Mouse (Mus musculus): ENCODE measurements around the gene Mfsd4a.
A peak's percentile ranks its signal among the peaks of the same experiment; 100 is the strongest.

Mfsd4a gene

DNA sequence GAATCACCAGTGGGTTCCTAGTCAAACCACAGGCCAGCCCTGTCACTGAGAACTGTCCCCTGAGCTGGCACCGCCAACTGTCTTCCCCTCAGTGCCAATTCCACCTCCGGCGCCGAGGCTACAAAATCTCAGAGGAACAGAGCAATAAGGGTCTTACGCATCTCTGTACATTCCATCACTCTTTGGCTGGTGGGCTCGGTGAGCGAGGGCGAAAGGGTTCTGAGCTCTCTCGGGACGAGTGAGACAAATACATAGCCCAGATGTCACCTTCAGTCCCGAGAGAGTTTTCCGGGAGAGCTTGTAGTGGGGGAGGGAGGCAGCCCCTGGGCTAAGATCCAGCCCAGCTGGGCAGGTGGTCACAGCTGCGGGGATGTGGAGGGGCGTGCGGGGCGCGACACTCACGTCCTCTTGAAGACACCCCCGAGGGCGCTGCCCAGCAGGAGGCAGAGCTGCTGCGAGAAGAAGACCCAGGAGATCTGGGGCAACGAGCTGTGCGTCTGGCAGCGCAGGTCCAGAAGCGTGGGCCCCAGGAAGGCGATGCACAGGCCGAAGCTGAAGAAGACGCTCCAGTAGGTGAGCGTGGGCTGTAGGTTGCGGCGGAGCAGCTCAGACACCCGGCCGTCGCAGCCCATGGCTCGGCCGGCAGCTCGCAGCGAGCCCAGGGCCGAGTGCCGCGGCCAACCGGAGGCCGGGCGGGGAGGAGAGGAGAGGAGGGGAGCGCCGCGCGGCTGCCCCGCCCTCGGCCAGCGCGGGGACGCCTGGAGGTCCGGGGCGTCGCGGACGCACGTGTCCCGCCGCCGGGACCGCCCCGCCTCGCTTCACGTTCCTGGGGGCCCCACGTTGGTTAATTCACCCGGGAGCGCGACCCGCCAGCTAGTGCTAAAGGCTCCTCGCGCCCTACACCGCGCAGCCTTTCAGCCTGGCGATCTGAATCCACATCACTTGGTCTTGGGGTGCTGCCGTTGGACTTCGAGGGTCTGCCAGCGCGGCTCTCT lies at the start of gene Mfsd4a:
TSS of gene Mfsd4a (minus strand) at position 802 of the 995 bp plus-strand sequence.
- DNase-seq (ENCODE audit: low read depth, low spot score): no peak

- DNase-seq (ENCODE audit: low read depth, low spot score): peak; percentile 56
Measured at GRCm38 (mm10) chr1:132116606-132117005, 48.7 kb upstream of the Mfsd4a start.

GRCm38 (mm10) chr1:132113098-132113497 lies 45.2 kb upstream of the Mfsd4a start:
- DNase-seq (ENCODE audit: low read depth, low spot score): no peak

- no peak for DNase-seq (ENCODE audit: low read depth, low spot score)
Measured at GRCm38 (mm10) chr1:132112426-132112825, 44.6 kb upstream of the Mfsd4a start.

DNA sequence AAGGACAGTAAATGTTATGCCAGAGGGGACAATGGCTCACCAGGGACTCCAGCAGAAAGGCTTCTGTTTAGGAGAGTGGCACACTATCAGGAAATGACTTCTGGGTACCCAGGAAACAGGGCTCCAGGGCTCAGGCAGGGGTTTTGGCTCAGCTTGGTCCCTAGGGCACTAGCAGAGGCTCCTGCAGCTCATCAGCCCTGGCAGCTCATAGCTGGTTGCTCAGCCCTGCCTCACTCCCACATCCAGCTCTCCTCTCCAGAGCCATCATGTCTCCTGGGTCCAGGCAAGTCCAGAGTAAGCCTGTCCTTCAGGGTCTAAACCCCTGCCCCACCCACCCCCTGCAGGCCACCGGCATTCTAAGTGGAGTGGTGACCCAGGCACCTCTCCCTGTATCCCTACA lies 43.5 kb upstream of the Mfsd4a start:
- no peak for DNase-seq (ENCODE audit: low read depth, low spot score)

DNA sequence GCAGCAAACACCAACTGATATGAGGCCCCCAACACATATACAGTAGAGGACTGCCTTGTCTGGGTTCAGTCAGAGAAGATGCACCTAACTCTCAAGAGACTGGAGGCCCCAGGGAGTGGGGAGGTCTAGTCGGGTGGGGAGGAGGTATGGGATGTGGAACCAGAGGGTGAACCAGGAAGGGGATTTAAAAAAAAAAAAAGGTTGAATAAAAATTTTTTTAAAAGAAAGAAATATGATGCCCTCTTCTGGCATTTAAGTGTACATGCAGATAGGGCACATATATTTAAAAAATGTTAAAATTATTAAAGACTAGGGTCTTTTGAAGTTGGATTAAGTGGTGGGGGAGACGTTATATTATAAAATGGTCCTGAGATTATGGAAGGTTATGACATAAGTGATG lies 41.5 kb upstream of the Mfsd4a start:
- no peak for DNase-seq (ENCODE audit: low read depth, low spot score)

- DNase-seq (ENCODE audit: low read depth, low spot score): no peak
Measured at GRCm38 (mm10) chr1:132104353-132104752, 36.5 kb upstream of the Mfsd4a start.

- DNase-seq (ENCODE audit: low read depth, low spot score): no peak
Measured at GRCm38 (mm10) chr1:132101953-132102697, 34.3 kb upstream of the Mfsd4a start.

- DNase-seq (ENCODE audit: low read depth, low spot score): no peak
Measured at GRCm38 (mm10) chr1:132099775-132100174, 31.9 kb upstream of the Mfsd4a start.

DNA sequence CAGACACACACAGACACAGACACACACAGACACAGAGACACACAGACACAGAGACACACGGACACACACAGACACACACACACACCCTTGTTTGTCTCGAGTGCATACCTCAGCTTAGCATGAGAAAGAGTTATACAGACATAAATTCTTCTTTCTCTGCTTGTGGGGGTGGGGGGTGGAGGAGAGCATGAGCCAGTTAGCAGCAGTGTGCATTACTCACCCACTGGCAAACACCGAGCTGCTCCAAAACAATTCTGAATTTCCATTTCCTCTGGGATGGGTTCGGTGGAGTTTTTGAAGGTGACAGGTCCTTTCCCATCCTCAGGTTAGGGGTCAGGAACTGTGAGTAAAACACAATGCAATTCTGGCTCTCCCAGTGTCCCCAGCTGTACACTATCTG lies 31.2 kb upstream of the Mfsd4a start:
- no peak for DNase-seq (ENCODE audit: low read depth, low spot score)

- no peak for DNase-seq (ENCODE audit: low read depth, low spot score)
Measured at GRCm38 (mm10) chr1:132098076-132098475, 30.2 kb upstream of the Mfsd4a start.

- no peak for DNase-seq (ENCODE audit: low read depth, low spot score)
Measured at GRCm38 (mm10) chr1:132095356-132096004, 27.6 kb upstream of the Mfsd4a start.

GRCm38 (mm10) chr1:132093269-132093668 lies 25.4 kb upstream of the Mfsd4a start:
- no peak for DNase-seq (ENCODE audit: low read depth, low spot score)

- DNase-seq (ENCODE audit: low read depth, low spot score): no peak
Measured at GRCm38 (mm10) chr1:132090266-132090665, 22.4 kb upstream of the Mfsd4a start.

DNA sequence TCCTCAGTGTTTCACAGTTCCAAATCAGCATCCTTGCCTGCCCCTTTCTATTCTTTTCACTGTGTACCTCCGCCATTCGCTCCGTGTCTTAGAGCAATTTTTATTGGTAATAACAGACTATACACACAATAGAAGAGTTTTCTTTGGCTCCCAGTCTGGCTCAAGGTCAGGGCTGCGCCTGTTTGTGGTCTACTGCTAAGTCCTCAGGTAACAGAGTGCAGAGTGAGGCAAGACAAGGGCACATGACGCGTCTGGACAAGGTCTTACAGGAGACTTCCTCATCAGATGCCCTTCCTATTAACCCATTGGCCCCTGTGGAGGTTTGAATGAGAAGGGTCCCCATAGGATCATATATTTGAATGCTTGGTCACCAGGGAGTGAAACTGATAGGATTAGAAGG lies 21.9 kb upstream of the Mfsd4a start:
- no peak for DNase-seq (ENCODE audit: low read depth, low spot score)

GRCm38 (mm10) chr1:132088181-132088671 lies 20.4 kb upstream of the Mfsd4a start:
- DNase-seq (ENCODE audit: low read depth, low spot score): no peak

- no peak for DNase-seq (ENCODE audit: low read depth, low spot score)
Measured at GRCm38 (mm10) chr1:132085181-132086049, 17.6 kb upstream of the Mfsd4a start.

- no peak for DNase-seq (ENCODE audit: low read depth, low spot score)
Measured at GRCm38 (mm10) chr1:132078413-132078812, 10.6 kb upstream of the Mfsd4a start.

GRCm38 (mm10) chr1:132075576-132075975 lies 7.7 kb upstream of the Mfsd4a start:
- no peak for DNase-seq (ENCODE audit: low read depth, low spot score)

- no peak for DNase-seq (ENCODE audit: low read depth, low spot score)
Measured at GRCm38 (mm10) chr1:132070659-132071058, 2.8 kb upstream of the Mfsd4a start.

- no peak for DNase-seq (ENCODE audit: low read depth, low spot score)
Measured at GRCm38 (mm10) chr1:132069436-132069835, 1.6 kb upstream of the Mfsd4a start.
